Mouse (Mus musculus) left cerebral cortex, adult 11 months (tissue): ENCODE data around the gene Spocd1.

Source experiments
- DNase-seq: peaks from one replicate; pipeline ENCODE4 v3.0.0; 2022; ENCODE audit warnings: low spot score

Gene Spocd1

GRCm38 (mm10) chr4:129974285-129974684 lies 45.2 kb downstream of the Spocd1 start:
- DNase-seq: no peak

- DNase-seq: no peak
These were observed 48.2 kb downstream of the Spocd1 start for GRCm38 (mm10) chr4:129977256-129977655.

- DNase-seq: no peak
These were observed 49.2 kb downstream of the Spocd1 start for GRCm38 (mm10) chr4:129978227-129978626.

GRCm38 (mm10) chr4:129978930-129979329 lies 49.9 kb downstream of the Spocd1 start:
- DNase-seq: no peak

- DNase-seq: no peak
These were observed 52.6 kb downstream of the Spocd1 start for GRCm38 (mm10) chr4:129981657-129982056.

GRCm38 (mm10) chr4:129983046-129983445 lies 54.0 kb downstream of the Spocd1 start:
- DNase-seq: no peak

- DNase-seq: peak; percentile 77
These were observed 54.8 kb downstream of the Spocd1 start for GRCm38 (mm10) chr4:129983764-129984420.

- no peak for DNase-seq
These were observed 55.5 kb downstream of the Spocd1 start, which contains the start of gene Adgrb2 for GRCm38 (mm10) chr4:129984421-129985061. TSS of gene Adgrb2 (plus strand) at chr4:129984870.

- no peak for DNase-seq
These were observed 56.2 kb downstream of the Spocd1 start for GRCm38 (mm10) chr4:129985161-129985670.

GRCm38 (mm10) chr4:129985671-129986441 lies 56.8 kb downstream of the Spocd1 start:
- no peak for DNase-seq

- no peak for DNase-seq
These were observed 58.9 kb downstream of the Spocd1 start for GRCm38 (mm10) chr4:129987825-129988504.

GRCm38 (mm10) chr4:129989925-129990324 lies 60.9 kb downstream of the Spocd1 start:
- DNase-seq: no peak

GRCm38 (mm10) chr4:129992720-129993119 lies 63.7 kb downstream of the Spocd1 start:
- no peak for DNase-seq

GRCm38 (mm10) chr4:129993213-129993612 lies 64.2 kb downstream of the Spocd1 start:
- no peak for DNase-seq

- no peak for DNase-seq
These were observed 65.1 kb downstream of the Spocd1 start for GRCm38 (mm10) chr4:129993944-129994695.

GRCm38 (mm10) chr4:129994728-129995127 lies 65.7 kb downstream of the Spocd1 start:
- DNase-seq: no peak

- no peak for DNase-seq
These were observed 66.2 kb downstream of the Spocd1 start for GRCm38 (mm10) chr4:129995255-129995654.

- no peak for DNase-seq
These were observed 67.0 kb downstream of the Spocd1 start for GRCm38 (mm10) chr4:129996015-129996414.

GRCm38 (mm10) chr4:129998124-129998523 lies 69.1 kb downstream of the Spocd1 start:
- DNase-seq: peak; percentile 61

- DNase-seq: no peak
These were observed 72.7 kb downstream of the Spocd1 start for GRCm38 (mm10) chr4:130001710-130002109.

- no peak for DNase-seq
These were observed 73.1 kb downstream of the Spocd1 start for GRCm38 (mm10) chr4:130002157-130002556.
